Mouse (Mus musculus): ENCODE data around the gene Kctd3.
"Not testable (repeated sequence)": the region's sequence is repeated elsewhere in the genome, so short reads cannot be mapped to it uniquely, and the experiment has no call there.

Gene Kctd3

GRCm38 (mm10) chr1:189007239-189007979, at the start of gene Kctd3:
Kctd3 (minus strand) TSS chr1:189007841.
- DNase-seq (ENCODE audit: low read depth, low spot score) = peak; percentile 94

- peak; percentile 30 for DNase-seq (ENCODE audit: low read depth, low spot score)
These were observed 49.8 kb upstream of the Kctd3 start for GRCm38 (mm10) chr1:189057425-189057824.

GRCm38 (mm10) chr1:189055933-189056332, 48.3 kb upstream of the Kctd3 start:
- DNase-seq (ENCODE audit: low read depth, low spot score) = no peak

DNA sequence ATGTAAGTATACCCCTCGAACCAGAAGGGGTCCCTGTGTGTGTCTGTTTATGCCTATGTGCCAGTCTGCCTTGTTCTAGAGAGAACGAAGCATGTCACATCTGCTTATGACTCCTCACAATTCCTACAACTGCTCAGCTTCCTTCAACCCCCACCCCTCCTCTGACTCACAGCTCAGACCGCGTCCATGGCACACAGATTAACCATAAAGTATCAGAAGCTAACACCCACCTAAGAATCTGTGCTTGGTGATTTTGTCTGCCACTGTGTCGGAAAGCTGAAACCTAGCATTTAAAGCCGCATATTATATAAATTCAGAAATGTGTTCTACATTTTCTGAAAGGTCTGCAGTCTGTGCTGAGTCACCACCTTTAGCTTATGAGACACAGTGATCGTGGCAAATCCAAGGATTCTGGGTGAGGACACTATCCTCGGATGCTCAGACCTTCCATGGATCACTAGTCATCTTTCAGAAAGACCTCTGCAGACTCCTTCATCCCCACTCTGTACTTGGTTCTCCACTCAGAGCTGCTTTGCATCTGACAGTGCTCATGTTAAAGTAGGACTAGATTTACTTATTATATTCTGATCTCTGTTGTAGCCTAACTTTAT, 47.4 kb upstream of the Kctd3 start:
- DNase-seq (ENCODE audit: low read depth, low spot score) = no peak

- DNase-seq (ENCODE audit: low read depth, low spot score) = no peak
These were observed 46.5 kb upstream of the Kctd3 start for GRCm38 (mm10) chr1:189054191-189054590.

DNA sequence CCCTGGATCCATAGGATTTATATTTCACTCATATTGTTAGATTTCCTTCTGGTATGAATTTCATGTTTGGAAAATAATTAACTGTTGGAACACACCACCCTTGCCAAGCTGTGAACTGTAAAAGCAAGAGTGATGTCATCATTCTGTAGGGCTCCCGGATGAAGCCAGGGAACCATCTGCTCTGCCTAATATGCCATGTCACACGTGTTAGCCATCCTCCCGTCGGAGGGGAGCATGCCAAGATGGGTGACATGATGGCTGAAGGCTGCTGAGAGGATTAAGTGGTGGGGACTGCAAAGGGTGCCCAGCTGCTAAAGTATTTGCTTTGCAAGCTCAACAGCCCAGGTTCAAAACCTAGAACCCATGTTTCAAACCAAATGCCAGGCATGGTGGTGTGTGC, 44.5 kb upstream of the Kctd3 start:
- no peak for DNase-seq (ENCODE audit: low read depth, low spot score)

- no peak for DNase-seq (ENCODE audit: low read depth, low spot score)
These were observed 42.5 kb upstream of the Kctd3 start for GRCm38 (mm10) chr1:189050122-189050521.

GRCm38 (mm10) chr1:189048331-189048730, 40.7 kb upstream of the Kctd3 start:
- no peak for DNase-seq (ENCODE audit: low read depth, low spot score)

- no peak for DNase-seq (ENCODE audit: low read depth, low spot score)
These were observed 40.3 kb upstream of the Kctd3 start for GRCm38 (mm10) chr1:189047918-189048317.

DNA sequence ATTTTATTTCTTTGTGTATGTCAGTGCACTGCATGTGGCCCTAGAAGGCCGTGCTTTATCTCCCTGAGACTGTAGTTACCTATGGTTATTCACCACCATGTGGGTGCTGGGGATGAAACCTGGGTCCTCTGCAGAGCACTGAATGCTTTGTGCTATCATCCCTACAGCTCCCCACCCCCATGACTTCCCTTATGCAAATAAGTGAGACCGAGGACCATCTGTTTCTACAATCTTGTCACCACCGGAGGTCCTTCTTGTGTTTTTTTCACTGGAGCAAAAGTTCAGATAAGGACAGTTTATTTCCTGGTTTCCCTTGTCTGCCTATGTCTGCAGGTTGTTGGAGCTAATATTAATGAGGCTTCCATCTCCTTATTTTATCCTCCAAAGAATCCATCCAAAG, 39.2 kb upstream of the Kctd3 start:
- DNase-seq (ENCODE audit: low read depth, low spot score) = peak; percentile 14

DNA sequence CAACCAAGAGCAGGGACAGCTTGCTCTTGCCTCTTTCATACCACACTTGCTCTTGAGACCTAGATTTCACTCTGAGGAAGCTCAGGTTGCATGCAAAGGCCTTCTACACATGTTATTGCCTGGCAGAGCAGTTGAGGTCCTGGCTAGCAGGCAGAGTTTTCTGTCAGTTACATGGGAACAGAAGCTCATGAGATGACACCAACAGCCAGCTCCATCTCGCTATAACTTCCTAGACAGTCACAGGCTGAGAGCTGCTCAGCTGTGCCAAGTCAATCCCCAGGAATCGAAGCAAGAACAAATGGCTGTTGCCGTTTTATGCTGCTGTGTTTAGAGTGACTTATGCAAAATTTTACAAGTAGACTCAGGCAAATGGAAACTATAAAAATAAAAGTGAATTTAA, 38.7 kb upstream of the Kctd3 start:
- DNase-seq (ENCODE audit: low read depth, low spot score) = no peak

DNA sequence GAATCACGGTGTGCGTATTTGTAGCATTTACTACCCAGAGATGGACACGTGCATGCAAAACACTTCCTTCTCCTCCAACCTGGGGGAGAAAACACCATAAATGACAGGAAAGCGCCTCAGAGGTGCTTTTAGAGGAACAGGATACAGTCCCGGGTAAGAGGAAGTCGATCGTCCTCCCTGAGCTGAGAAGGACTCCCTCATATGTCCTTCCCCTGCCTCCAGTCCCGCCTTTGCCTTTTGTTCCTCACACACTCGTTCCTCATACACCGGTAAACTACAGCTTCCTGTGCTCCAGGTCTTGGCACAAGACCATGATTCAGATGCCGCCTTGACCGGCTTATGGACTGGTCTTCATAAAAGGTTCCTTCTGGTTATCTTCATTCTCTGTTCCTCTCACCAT, 33.6 kb upstream of the Kctd3 start:
- DNase-seq (ENCODE audit: low read depth, low spot score) = no peak

GRCm38 (mm10) chr1:189039348-189039747, 31.7 kb upstream of the Kctd3 start:
- no peak for DNase-seq (ENCODE audit: low read depth, low spot score)

- not testable (repeated sequence) for DNase-seq (ENCODE audit: low read depth, low spot score)
These were observed 25.2 kb upstream of the Kctd3 start for GRCm38 (mm10) chr1:189032817-189033216.

DNA sequence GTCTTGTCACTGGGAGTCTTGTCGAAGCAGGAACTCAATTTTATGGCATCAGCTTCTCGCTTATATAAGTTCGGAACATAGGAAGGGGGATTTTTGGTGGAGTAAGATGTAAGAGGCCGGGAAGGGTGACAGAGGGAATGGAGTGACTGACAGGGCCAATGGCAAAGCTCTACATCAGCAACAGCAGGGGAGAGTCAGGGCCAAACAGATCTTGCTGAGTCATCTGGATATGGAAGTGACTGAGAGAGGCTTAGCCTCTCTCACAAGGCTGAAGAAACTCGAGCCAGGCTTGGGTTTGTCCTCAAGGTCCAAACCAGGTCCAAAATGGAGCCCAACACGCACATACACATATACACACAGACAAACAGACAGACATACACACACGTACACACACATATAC, 23.3 kb upstream of the Kctd3 start:
- no peak for DNase-seq (ENCODE audit: low read depth, low spot score)

GRCm38 (mm10) chr1:189028267-189028666, 20.6 kb upstream of the Kctd3 start:
- peak; percentile 39 for DNase-seq (ENCODE audit: low read depth, low spot score)

GRCm38 (mm10) chr1:189026885-189027284, 19.2 kb upstream of the Kctd3 start:
- peak; percentile 42 for DNase-seq (ENCODE audit: low read depth, low spot score)

DNA sequence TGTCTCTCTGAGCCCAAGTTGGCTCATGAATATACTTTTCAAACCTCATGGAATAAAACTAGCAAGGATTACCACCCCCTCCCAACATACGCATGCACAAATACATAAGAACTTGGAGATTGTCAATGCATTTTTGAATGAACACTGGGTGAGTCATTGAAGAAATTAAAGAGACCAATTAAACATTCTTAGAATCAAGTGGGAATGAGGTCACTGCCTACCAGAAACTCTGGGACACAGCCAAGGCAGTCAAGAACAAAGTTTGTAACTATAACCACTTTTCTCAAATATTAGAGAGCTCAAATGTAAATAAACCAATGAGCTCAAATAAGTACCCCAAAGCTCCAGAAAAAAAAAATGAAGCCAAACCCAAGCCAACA, 16.1 kb upstream of the Kctd3 start:
- no peak for DNase-seq (ENCODE audit: low read depth, low spot score)

DNA sequence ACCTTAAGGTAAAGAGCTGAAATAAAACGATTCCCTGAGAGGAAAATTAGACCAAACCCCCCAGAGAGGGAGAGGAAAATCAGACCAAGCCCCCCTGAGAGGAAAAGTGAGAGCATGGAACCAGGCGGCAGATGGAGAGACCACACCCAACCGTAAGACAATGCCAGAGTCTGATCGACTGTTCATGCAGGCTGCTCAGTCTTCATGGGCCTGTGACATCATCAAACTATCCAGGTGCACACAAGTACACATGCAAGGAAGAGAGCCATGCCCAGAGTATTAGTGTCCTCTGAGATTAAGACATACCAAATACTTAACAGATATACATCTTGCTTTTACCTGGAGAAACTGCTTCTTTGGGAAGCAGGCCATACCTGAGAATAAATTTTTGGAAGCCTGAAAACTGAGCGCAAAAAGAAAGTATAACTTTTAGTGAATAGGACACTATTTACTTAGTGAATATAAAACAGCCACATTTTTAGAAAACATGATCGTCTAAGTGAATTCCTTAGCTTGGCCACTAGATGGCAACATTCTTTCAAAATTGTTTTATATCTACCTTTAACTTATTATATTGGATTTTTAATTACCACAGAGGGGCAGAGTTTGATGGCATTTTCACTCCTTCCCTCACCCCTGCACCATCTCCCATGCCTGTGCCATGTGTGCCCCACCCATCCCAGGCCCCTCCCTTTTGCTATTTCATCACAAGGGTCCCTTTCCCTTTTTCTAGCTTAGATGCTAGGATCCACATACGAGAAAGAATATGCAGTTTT, 15.5 kb upstream of the Kctd3 start:
- DNase-seq (ENCODE audit: low read depth, low spot score) = peak; percentile 33

DNA sequence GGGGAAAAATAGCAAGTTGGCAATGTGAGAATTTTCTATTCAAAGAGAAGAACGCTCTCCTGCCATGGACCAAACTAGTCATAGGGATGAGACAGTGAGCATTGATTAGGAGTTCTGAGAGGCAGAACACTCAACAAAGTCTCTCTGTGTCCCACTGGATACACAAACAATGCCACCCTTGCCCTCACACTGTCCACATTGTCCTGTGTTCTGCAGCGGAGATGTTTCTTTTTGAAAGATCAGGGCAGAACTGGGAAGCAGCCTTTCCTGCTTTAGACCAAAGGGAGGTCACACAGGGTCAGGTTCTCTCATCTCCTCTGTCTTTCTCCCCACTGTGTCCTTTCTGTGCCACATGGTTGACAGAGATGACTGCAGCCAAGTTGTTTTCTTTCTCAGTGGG, 7.7 kb upstream of the Kctd3 start:
- no peak for DNase-seq (ENCODE audit: low read depth, low spot score)

GRCm38 (mm10) chr1:189013587-189013921, 5.9 kb upstream of the Kctd3 start:
- DNase-seq (ENCODE audit: low read depth, low spot score) = no peak

- no peak for DNase-seq (ENCODE audit: low read depth, low spot score)
These were observed 5.4 kb upstream of the Kctd3 start for GRCm38 (mm10) chr1:189012846-189013586.

Data from A20 (cell line).